Mouse (Mus musculus) kidney, postnatal 36 days (tissue): ENCODE data around the gene Olfr452.

Experiments
- DNase-seq, 2 experiments: peaks; one replicate each; pipeline ENCODE4 v3.0.0; 2021 to 2022; ENCODE audit warnings: mixed read lengths in 2 of 2

Olfr452 gene

DNA sequence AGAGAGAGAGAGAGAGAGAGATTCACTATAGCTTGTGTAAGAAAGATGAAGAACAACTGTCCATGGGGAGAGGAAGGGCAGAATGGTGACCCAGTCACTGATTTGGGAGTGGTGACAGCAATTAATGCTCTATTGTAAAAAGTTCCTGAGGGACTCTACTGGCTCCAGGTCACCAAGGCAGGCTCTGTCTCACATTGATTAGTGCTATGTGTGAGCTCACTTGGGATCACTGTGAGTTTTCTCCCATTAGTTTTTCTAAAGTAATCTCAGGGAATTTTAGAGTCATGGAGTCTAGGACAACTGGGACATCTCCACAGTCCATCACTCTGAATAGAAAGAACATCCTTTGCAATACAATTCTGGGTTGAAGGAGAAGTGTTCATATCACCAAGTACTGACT is at the start of gene Olfr452:
TSS of gene Olfr452 (plus strand) at position 301 of the 400 bp plus-strand sequence.
- DNase-seq = no peak

DNA sequence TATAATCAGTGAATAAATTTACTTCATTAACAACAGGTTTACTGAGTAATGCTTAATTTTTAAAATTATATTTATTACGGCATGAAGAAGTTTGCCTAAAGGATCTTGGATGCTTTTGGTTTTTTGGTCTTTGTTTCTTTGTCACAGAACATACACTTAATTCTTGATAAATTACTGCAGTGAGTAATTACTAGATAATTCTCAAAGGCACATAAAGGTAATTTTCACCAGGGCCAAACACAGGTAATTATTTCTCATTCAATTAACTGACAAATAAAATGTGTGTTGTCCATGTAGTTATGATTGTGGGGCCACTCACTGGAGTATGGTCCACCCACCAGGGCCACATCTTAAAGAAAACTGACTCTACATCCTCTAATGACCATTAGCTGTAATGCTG is 45.8 kb upstream of the Olfr452 start, which contains the start of gene Olfr453:
TSS of gene Olfr453 (plus strand) at position 301 of the 400 bp plus-strand sequence.
- DNase-seq = no peak

DNA sequence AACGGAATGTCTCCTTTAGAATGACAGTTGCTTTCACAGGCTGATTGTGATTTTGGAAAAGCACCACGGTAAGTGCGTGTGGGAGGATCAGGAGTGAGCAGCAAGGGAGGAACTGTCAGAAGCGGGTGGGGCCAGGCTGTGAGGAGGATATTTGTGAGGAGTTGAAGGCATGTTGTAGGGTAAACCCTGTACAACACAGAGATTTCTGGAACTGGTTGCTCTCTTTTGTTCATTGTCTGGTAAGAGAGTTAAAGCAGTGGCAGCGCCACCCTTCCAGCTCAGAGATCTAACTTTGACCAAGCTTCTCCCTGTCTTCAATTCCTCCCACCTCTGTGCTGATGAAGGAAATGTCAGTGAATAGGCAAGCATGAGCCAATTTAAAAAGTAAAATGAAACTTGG is 42.6 kb upstream of the Olfr452 start:
- no peak for DNase-seq

DNA sequence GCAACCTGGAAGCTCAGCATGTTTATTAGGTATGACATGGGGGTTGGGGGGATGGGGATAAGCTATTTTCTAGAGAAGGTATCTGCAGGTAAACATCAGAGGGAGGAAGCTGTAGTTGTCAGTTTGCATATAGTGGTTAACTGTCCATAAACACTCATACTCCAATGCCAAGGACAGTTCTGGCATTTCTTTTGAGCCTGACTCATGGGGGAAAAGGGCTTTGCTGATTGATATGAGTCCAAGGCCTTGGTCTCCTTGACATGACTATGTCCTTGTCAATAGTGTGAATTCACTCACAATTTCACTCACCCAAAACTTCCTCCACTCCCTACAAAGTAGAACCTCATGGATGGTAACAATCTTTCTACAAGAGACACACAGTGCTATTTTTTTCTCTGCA is 37.0 kb upstream of the Olfr452 start:
- DNase-seq = no peak

DNA sequence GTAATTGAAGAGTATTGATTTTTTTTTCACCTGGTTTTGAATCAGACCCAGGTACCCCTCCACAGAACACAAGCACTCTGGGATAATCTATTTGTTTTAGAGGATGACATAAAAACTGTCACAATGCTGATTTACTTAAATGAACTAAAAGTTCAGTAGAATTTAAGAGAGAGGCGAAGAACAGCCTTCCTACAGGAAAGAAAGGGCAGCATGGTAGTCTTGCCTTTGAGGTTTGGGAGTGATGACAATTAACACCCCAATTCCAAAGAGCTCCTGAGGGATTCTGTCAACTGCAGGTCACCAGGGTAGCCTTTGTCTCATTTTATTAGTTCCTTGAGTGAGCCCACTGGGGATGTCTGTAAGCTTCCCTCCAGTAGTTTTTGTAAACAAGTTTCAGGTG is 28.8 kb upstream of the Olfr452 start, which contains the start of gene Olfr38:
TSS of gene Olfr38 (plus strand) at position 301 of the 400 bp plus-strand sequence.
- no peak for DNase-seq

DNA sequence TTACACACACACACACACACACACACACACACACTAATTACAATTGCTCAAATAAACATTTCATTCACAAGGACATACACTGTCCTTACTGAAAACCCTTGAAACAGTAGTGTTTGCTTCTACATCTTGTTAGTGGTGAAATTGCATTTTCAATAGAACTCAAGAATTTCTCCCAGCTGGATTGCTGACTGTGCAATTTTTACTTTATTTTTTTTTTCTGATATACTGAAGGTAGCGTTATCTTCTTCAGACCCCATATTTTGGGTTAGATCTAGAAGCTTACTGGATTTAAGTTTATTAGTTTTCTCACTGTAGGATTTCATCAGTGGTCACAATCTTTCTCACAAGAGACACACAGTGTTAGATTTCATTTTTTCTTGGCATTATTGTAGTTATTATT is 7.8 kb upstream of the Olfr452 start:
- no peak for DNase-seq

DNA sequence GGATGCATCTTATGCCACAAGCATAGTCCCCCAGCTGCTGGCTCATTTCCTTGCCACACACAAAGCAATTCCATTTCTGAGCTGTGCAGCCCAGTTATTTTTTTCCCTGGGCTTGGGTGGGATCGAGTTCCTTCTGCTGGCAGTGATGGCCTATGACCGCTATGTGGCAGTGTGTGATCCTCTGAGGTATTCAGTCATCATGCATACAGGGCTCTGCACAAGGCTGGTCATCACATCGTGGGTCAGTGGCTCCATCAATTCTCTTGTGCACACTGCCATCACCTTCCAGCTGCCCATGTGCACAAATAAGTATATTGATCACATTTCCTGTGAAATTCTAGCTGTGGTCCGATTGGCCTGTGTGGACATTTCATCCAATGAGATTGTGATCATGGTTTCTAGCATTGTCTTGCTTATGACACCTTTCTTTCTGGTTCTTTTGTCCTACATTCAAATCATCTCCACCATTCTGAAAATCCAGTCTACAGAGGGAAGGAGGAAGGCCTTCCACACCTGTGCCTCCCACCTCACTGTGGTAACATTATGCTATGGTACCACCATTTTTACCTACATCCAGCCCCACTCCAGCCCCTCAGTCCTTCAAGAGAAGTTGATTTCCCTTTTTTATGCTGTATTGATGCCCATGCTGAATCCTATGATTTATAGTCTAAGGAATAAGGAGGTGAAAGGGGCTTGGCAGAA is 5.5 kb downstream of the Olfr452 start:
- no peak for DNase-seq

DNA sequence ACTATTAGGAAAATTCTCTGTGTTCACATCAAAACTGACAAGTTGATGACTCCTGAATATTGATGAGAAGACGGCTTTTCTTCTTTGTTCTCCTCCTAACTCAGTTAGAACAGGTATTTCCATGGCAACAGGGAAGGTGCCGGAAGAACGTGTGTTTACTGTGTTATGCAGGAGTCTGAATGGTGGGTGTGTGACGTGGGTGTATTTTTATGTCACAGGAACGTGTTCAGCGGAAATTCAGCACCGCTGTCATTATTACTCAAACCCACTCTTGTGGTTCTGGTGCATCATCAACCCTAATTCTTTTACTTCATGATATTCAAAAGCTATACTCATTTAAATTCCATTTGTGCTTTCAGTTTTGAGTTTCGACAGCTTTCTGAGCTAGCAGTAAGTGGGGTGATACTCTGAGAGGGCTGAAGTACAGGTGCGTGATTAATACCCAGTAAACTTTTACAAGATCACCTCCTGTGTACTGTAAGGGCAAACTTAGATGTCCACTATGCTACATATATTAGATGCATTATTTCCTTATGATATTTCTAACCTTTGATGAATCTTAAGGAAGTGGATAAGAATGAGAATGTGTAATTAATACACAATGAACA is 6.2 kb downstream of the Olfr452 start:
- DNase-seq = no peak

DNA sequence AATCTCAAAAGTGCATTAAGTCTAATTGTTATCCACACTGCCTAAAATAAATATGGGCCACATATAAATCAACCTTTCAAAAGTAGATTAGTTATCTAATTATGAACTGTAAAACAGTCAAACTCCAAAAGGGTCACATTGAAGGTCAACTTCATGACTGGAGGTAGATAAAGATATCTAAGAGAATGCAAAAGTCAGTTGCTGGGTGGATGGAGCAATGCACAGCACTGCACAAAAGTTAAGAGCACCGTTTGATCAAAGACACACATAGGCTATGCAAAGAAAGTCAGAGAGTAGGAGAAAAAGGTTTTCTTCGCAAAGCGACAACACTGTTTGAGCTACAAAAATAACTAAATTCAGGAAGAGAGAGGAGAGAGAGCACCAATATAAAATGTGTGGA is 10.1 kb downstream of the Olfr452 start:
- DNase-seq = no peak

DNA sequence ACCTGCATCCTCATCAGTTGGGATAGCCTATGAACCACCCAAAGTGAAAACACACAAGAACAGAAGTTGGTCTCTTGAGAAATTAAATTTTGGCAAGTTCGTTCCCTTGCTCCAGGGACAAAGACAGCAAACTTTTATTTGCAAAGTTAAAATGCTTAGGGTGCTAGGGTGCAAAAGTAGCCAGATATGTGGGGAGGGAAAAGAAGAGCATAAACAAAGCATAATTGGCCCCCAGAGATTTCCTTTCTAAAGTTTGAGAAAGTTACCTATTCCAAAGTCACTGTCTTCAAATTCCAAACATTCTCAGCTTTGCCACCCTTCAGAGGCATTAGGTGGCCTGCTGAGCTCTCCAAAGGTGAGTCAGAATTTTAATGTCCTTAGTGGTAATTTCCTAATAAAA is 26.7 kb downstream of the Olfr452 start, which contains the start of gene Olfr450:
TSS of gene Olfr450 (plus strand) at position 301 of the 400 bp plus-strand sequence.
- DNase-seq = no peak

DNA sequence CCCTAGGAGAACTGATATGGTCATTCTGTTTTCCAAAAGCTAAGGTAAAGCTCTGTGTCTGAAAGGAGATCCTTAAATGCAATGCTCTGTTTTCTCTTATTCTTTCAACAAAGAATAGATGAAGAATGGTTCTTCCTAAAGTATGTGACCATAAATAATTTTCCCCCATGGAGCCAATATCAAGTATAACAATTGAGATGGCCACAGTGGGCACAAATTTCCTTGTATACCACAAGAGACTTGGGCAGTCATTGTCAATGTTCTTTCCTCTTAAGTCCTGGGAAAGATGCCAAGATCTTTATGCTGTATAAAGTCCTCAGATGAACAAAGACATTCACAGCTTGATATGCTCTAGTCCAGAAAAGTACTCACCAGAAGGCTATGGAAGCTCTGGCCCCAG is 49.2 kb downstream of the Olfr452 start, which contains the start of gene Olfr449:
TSS of gene Olfr449 (plus strand) at position 301 of the 400 bp plus-strand sequence.
- DNase-seq = no peak
